Mouse (Mus musculus): Measurements from ENCODE around the gene Kat7. TPM values are rescaled to one million over a fixed set of nuclear protein-coding genes. Genes with fewer than 3 reads are reported as not detected.

The Kat7 gene
- polyA plus RNA-seq, 1 experiment: 36.3 TPM

DNA sequence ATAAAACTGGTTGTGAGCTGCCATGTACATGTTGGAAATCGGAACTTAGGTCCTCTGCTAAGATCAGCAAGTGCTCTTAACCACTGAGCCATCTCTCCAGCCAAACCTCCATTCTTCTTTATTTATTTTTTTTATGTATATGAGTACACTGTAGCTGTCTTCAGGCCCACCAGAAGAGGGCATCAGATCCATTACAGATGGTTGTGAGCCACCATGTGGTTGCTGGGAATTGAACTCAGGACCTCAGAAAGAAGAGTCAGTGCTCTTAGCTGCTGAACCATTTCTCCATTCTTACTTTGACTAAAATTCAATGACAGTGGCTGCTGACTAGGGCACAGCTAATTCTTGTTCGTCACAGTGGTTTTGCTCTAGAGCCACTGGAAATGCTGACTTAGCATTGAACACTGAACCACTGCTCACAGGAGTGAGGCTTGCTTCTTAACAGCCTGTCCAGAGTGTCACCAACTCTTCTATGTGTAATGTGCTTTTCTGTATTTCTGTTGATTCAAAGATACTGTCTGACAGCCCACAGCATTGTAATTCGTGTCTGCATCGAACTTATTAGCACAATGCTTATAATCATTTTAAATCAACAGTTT, 30.9 kb downstream of the Kat7 start:
- no peak for DNase-seq (ENCODE audit: low spot score)

DNA sequence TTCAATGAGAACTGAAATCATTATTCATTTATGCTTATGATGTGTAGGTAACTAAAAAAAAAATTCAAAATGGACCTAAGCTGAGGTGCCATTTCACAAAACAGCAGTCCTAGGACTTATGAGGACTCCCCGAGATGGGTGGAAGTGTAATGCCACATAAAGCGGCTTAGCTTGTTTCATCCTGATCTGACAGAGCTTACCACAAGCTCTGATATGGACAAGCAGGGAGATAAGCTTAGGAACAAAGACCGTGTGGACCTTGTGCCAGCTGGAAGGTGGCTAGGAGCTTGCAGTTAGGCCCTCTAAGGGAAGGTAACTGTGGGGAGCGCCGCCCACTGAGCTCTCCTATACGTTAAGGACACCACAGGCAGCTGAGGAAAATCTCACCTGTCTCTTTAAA, 34.0 kb downstream of the Kat7 start:
- DNase-seq (ENCODE audit: low spot score): no peak

GRCm38 (mm10) chr11:95274613-95275012, 35.4 kb downstream of the Kat7 start:
- DNase-seq (ENCODE audit: low spot score): no peak

GRCm38 (mm10) chr11:95273661-95274060, 36.4 kb downstream of the Kat7 start:
- DNase-seq (ENCODE audit: low spot score): no peak

GRCm38 (mm10) chr11:95266540-95267245, 43.4 kb downstream of the Kat7 start:
- DNase-seq (ENCODE audit: low spot score): no peak

- DNase-seq (ENCODE audit: low spot score): no peak
Measured at GRCm38 (mm10) chr11:95264455-95265013, 45.5 kb downstream of the Kat7 start.

DNA sequence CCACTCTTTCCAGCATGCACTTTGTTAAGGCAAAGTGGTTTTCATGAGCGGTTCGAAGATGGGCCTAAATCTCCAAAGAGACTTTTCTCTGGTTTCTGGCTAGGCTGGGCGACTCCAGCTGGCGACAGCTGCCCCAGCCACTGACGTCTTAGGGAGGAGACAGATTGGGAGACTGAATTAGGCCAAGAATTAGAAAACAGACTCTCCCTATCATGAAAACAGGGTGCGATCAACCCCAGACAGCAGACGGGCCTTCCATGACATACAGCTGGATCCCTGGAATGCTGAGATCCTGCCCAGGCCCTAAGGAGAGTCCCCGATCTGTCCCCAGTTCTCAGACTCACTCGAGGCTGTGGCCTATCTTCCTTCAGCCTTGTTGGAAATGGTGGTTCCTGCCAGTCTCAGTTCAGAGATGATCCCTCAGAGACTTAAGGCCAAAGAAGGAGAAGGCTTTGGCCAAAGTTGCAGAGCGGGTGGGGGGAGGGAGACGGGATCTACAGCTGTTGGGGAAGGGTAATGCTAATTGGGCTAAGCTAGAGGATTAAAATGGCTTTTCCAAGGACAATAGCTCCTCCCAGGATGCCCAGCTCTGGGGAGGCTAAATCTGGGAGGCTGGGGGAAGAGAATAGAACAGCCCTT, 46.1 kb downstream of the Kat7 start:
- DNase-seq (ENCODE audit: low spot score): no peak

GRCm38 (mm10) chr11:95261178-95261751, 48.8 kb downstream of the Kat7 start, which contains the start of gene Tac4:
Gene Tac4, plus strand, starts transcription at chr11:95261529.
- no peak for DNase-seq (ENCODE audit: low spot score)

DNA sequence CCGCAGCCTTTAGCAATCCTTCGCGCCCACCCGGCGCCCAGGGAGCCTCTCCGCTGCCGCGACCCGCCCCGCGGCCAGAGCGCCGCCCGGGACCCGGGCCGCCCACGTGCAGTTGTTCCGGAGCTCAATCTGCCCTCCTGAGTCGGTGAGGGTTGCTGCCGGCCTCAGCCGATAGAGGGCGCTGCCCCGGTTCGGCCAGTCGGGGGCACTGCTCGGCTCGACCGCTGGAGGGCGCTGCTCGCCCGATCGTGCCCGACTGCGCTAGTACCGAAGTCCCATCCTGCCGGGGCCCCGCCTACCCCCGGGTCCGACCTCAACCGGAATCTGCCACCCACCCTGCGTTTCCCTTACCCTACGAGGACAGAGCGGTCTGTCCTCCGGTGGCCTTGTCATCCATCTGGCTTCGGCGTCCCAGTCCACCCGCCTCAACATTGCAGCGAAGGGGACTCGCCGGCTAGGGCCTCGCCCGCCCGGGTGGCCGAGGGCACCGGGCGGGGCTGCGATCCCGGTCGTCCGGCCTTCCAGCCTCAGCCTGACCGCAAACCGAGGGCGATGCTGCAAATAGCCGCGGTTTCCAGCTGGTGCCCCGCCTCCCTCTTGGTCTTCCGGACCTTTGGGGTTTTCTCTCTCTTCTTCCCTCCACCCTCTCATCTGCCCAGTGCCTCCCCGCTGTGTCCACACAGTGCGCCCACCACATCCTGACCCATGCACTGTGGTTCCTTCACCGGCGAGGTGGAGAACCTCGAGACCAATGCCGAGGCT, 50.8 kb downstream of the Kat7 start:
- peak; percentile 97 for DNase-seq (ENCODE audit: low spot score)

GRCm38 (mm10) chr11:95258490-95258889, 51.6 kb downstream of the Kat7 start:
- DNase-seq (ENCODE audit: low spot score): peak; percentile 58

DNA sequence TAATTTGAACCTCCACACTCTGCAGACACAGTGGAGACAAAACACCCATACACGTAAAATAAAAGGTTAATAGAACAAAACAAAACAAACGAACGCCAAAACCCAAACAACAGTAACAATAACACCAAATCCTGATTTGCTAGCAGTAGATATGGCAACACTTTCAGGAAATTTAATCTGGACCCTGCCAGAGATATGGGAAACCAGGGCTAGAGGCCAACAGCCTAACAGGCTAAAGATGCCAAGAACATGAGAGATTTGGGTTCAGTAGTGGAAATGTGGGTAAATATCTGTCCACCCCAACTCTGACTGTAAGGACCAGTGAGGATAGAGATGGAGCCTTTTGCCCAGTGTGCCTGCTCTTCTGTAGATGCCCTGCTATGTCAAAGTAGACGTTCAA, 52.1 kb downstream of the Kat7 start:
- DNase-seq (ENCODE audit: low spot score): no peak

DNA sequence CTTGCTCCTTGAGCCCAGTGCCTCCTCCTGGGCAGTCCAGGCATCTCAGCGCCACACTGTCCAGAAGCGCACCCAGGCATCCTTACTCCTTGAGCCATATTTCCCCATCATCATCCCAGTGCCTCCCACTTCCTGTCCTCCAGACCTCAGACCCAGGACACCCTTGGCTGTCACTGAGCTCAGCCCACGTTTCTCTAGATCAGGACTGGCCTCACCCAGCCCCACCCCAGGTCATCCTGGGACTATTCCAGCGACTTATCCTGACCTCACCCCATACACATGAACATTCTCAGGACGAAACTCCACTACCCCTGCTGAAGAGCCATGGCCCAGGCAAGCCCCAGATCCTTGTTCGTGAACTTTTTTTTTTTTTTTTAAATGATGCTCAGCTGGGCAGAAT, 54.3 kb downstream of the Kat7 start:
- DNase-seq (ENCODE audit: low spot score): no peak

GRCm38 (mm10) chr11:95254165-95254564, 55.9 kb downstream of the Kat7 start:
- no peak for DNase-seq (ENCODE audit: low spot score)

GRCm38 (mm10) chr11:95252104-95252503, 57.9 kb downstream of the Kat7 start:
- DNase-seq (ENCODE audit: low spot score): no peak

GRCm38 (mm10) chr11:95251295-95251694, 58.8 kb downstream of the Kat7 start:
- peak; percentile 68 for DNase-seq (ENCODE audit: low spot score)

- DNase-seq (ENCODE audit: low spot score): no peak
Measured at GRCm38 (mm10) chr11:95250110-95250509, 59.9 kb downstream of the Kat7 start.

DNA sequence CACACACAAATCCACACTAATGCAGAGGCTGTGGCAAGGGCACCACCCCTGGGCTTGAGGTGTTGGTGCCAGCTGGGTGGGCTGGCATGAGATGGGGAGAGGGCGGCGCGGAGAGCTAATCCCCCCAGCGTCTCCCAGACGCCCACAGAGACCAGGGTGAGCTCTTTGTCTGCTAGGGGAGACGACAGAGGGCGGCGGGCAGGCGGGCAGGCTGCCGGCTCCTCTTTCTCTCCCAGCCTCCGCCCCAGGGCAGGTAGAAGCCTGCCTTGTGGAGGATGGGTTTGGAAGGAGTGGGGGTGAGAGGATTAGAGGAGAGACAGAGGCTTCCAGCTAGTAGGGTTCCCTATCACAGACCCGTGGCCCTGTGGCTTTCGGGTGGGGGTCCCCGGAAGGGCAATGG, 63.0 kb downstream of the Kat7 start:
- DNase-seq (ENCODE audit: low spot score): no peak

DNA sequence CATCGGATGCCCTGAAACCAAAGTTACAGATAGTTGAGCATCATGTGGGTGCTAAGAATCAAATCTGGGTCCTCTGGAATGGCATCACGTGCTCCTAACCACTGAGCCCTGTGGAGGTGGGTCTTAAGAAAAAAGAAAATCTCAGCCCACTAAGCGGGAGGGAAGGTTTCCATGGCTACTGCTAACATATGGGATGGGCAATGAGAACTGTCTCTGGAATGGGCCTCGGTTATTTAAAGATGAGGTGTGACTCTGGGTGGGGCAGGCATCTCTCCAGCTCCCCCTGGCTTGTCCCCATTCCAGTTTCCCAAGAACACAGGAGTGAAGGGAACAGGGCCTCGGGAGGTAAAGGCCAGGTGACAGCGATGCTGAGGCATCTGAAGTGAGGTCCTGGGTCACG, 64.6 kb downstream of the Kat7 start:
- DNase-seq (ENCODE audit: low spot score): no peak

GRCm38 (mm10) chr11:95242653-95243052, 67.4 kb downstream of the Kat7 start:
- no peak for DNase-seq (ENCODE audit: low spot score)

- DNase-seq (ENCODE audit: low spot score): no peak
Measured at GRCm38 (mm10) chr11:95238477-95238876, 71.6 kb downstream of the Kat7 start.

DNA sequence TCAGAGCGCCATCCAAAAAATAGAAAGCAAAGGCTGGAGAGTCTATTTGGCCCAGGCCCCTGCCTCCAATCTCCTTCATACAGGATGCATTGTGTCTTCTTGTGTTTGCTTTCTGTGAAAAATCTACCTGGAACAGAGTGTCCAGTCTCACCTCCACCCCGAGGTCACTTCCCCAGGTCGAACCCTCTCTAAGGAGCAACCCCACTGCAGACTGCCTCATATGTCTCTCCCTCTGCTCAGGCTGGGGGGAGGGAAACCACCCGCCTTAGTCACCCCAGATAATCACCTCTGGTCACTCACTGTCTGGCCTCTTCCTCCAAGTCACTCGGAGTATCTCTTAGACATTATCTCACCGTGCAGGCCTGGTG, 77.7 kb downstream of the Kat7 start:
- DNase-seq (ENCODE audit: low spot score): no peak

Data from urinary bladder, adult 2 months (tissue).